ENCODE assay signal across 22 mouse cellular contexts in genomic region chr6:88544241-88544640, GRCm38 (mm10). TPM values are rescaled to one million over a fixed set of nuclear protein-coding genes. Genes with fewer than 3 reads are reported as not detected.
A peak's percentile ranks its signal among the peaks of the same experiment; 100 is the strongest.
DNase-seq lines count a peak whose midpoint lies in the region; ATAC-seq and TF ChIP-seq lines count a peak whose summit lies in the region.
"Had no signal": no experiment of that assay in that cellular context is flagged by ENCODE, and none has a peak within 500 bp of the region (broad histone marks: within the 10 kb centered on the region; RNA-seq: fewer than 3 reads in every experiment).

No protein-coding gene starts in this region.

- H3K9me3 ChIP-seq in forebrain, embryonic 13.5 days (replicated peaks): no peaks in the 10 kb centered on the region
- no peaks in the 10 kb centered on the region for H3K9me3 ChIP-seq in forebrain, postnatal 0 days (ENCODE audit: low read length)
- no peaks in the 10 kb centered on the region for H3K9me3 ChIP-seq in hindbrain, embryonic 10.5 days
- no peaks in the 10 kb centered on the region for H3K9me3 ChIP-seq in hindbrain, postnatal 0 days (ENCODE audit: low read length)
- no peaks in the 10 kb centered on the region for H3K9me3 ChIP-seq in midbrain, embryonic 12.5 days
- H3K9me3 ChIP-seq in midbrain, embryonic 10.5 days (replicated peaks): no peaks in the 10 kb centered on the region
- H3K9me3 ChIP-seq in limb, embryonic 10.5 days (replicated peaks): no peaks in the 10 kb centered on the region
- H3K9me3 ChIP-seq: embryonic facial prominence, embryonic 12.5 days; forebrain, embryonic 12.5 days; heart, embryonic 13.5 days had no signal

- 85% methylated on average over 3 of the region's 3 CpGs for WGBS in forebrain, embryonic 13.5 days
- WGBS in forebrain, postnatal 0 days: 83% methylated on average over 3 of the region's 3 CpGs
- WGBS in hindbrain, embryonic 10.5 days: 85% methylated on average over 3 of the region's 3 CpGs
- 84% methylated on average over 3 of the region's 3 CpGs for WGBS in hindbrain, postnatal 0 days
- 86% methylated on average over 3 of the region's 3 CpGs for WGBS in midbrain, embryonic 12.5 days
- 77% methylated on average over 3 of the region's 3 CpGs for WGBS in midbrain, embryonic 10.5 days
- WGBS in limb, embryonic 10.5 days: 85% methylated on average over 3 of the region's 3 CpGs

- peak overlapping the region; percentile 11; the same call in 1 of the 2 replicates for H3K27ac ChIP-seq in forebrain, embryonic 13.5 days
- no peak overlapping the region for H3K27ac ChIP-seq in forebrain, postnatal 0 days (ENCODE audit: low read depth, low read length)
- peak overlapping the region; percentile 86; the same call in 1 of the 2 replicates for H3K27ac ChIP-seq in hindbrain, embryonic 10.5 days
- H3K27ac ChIP-seq in hindbrain, postnatal 0 days: no peak overlapping the region
- H3K27ac ChIP-seq in midbrain, embryonic 12.5 days (replicated peaks): peak overlapping the region; percentile 78; the same call in 1 of the 2 replicates
- no peak overlapping the region for H3K27ac ChIP-seq in midbrain, embryonic 10.5 days (replicated peaks)
- no peak overlapping the region for H3K27ac ChIP-seq in limb, embryonic 10.5 days
- H3K27ac ChIP-seq: embryonic facial prominence, embryonic 12.5 days; forebrain, embryonic 12.5 days; heart, embryonic 13.5 days had no signal

- H3K4me2 ChIP-seq in forebrain, embryonic 13.5 days: no peak overlapping the region
- no peak overlapping the region for H3K4me2 ChIP-seq in forebrain, postnatal 0 days (ENCODE audit: low read depth)
- H3K4me2 ChIP-seq in hindbrain, postnatal 0 days (ENCODE audit: low read depth, low read length): no peak overlapping the region
- no peak overlapping the region for H3K4me2 ChIP-seq in midbrain, embryonic 12.5 days (replicated peaks)
- H3K4me2 ChIP-seq: embryonic facial prominence, embryonic 12.5 days; forebrain, embryonic 12.5 days; heart, embryonic 13.5 days had no signal

- peaks cover 36% of the 10 kb centered on the region for H3K27me3 ChIP-seq in forebrain, embryonic 13.5 days
- H3K27me3 ChIP-seq in forebrain, postnatal 0 days (ENCODE audit: insufficient read depth, low read length): peaks cover 5% of the 10 kb centered on the region; the same call in 1 of the 2 replicates
- H3K27me3 ChIP-seq in hindbrain, embryonic 10.5 days (ENCODE audit: insufficient read depth, poor library complexity, severe bottlenecking): peaks cover 43% of the 10 kb centered on the region
- H3K27me3 ChIP-seq in hindbrain, postnatal 0 days (ENCODE audit: insufficient read depth, low read length): no peaks in the 10 kb centered on the region
- H3K27me3 ChIP-seq in midbrain, embryonic 12.5 days: peaks cover 45% of the 10 kb centered on the region
- peaks cover 39% of the 10 kb centered on the region for H3K27me3 ChIP-seq in midbrain, embryonic 10.5 days (ENCODE audit: low read depth, poor library complexity, severe bottlenecking)
- H3K27me3 ChIP-seq in limb, embryonic 10.5 days (ENCODE audit: low read depth, poor library complexity, severe bottlenecking): peaks cover 36% of the 10 kb centered on the region

- H3K4me1 ChIP-seq in forebrain, embryonic 13.5 days: peaks cover 6% of the 10 kb centered on the region; the same call in 1 of the 2 replicates
- no peaks in the 10 kb centered on the region for H3K4me1 ChIP-seq in forebrain, postnatal 0 days (ENCODE audit: insufficient read depth)
- H3K4me1 ChIP-seq in hindbrain, embryonic 10.5 days (replicated peaks): peaks cover 27% of the 10 kb centered on the region
- 0 out of 2 replicates have a peak, but pooled peaks cover 10% of the 10 kb centered on the region for H3K4me1 ChIP-seq in hindbrain, postnatal 0 days (ENCODE audit: insufficient read depth, low read length)
- H3K4me1 ChIP-seq in midbrain, embryonic 12.5 days: peaks cover 11% of the 10 kb centered on the region
- peaks cover 16% of the 10 kb centered on the region for H3K4me1 ChIP-seq in midbrain, embryonic 10.5 days
- no peaks in the 10 kb centered on the region for H3K4me1 ChIP-seq in limb, embryonic 10.5 days
- H3K4me1 ChIP-seq: embryonic facial prominence, embryonic 12.5 days had no signal

- no peak overlapping the region for H3K9ac ChIP-seq in forebrain, embryonic 13.5 days
- no peak overlapping the region for H3K9ac ChIP-seq in forebrain, postnatal 0 days
- no peak overlapping the region for H3K9ac ChIP-seq in hindbrain, postnatal 0 days (replicated peaks; ENCODE audit: low read length)
- H3K9ac ChIP-seq in midbrain, embryonic 12.5 days (replicated peaks): no peak overlapping the region
- H3K9ac ChIP-seq: embryonic facial prominence, embryonic 12.5 days; forebrain, embryonic 12.5 days; heart, embryonic 13.5 days had no signal

- no peak for DNase-seq in forebrain, postnatal 0 days
- no peak for DNase-seq in hindbrain, embryonic 10.5 days (ENCODE audit: low spot score)
- DNase-seq in hindbrain, postnatal 0 days (ENCODE audit: low spot score): no peak
- no peak for DNase-seq in midbrain, embryonic 10.5 days (ENCODE audit: low spot score)
- DNase-seq in limb, embryonic 10.5 days (ENCODE audit: low spot score): peak; percentile 13
- no peak for DNase-seq in T-cell, adult 2 months (ENCODE audit: low spot score)
- DNase-seq: adrenal gland, postnatal 14 days; B cell, adult 2 months; cerebellum, adult 11-12 months; cerebellum, adult 9-10 months; cerebellum, postnatal 25 days; gastrocnemius, postnatal 36 days; heart, adult 18-20 months; heart, postnatal 36 days had no signal

- no peak for ATAC-seq in forebrain, embryonic 13.5 days
- ATAC-seq in forebrain, postnatal 0 days: no peak
- ATAC-seq in hindbrain, postnatal 0 days: no peak
- ATAC-seq in midbrain, embryonic 12.5 days (ENCODE audit: low FRiP score, low read depth): no peak
- ATAC-seq: activated CD4-positive, CD25-positive, alpha-beta regulatory T cell, adult 4 months; CD4-positive, CD25-positive, alpha-beta regulatory T cell, adult 4 months; intestine, embryonic 16.5 days had no signal

- TF ChIP-seq CTCF in forebrain, postnatal 0 days (IDR thresholded peaks at IDR 0.05; ENCODE audit: low read depth): no peak
- TF ChIP-seq CTCF in hindbrain, postnatal 0 days (IDR thresholded peaks at IDR 0.05; ENCODE audit: low read depth): no peak

- no peak overlapping the region for H3K4me3 ChIP-seq in forebrain, embryonic 13.5 days
- no peak overlapping the region for H3K4me3 ChIP-seq in forebrain, postnatal 0 days (ENCODE audit: low read depth, low read length)
- H3K4me3 ChIP-seq in hindbrain, embryonic 10.5 days: no peak overlapping the region
- H3K4me3 ChIP-seq in hindbrain, postnatal 0 days (ENCODE audit: low read length): no peak overlapping the region
- H3K4me3 ChIP-seq in midbrain, embryonic 12.5 days: no peak overlapping the region
- H3K4me3 ChIP-seq in midbrain, embryonic 10.5 days: no peak overlapping the region
- H3K4me3 ChIP-seq in limb, embryonic 10.5 days: no peak overlapping the region
- H3K4me3 ChIP-seq: embryonic facial prominence, embryonic 12.5 days; forebrain, embryonic 12.5 days; heart, embryonic 13.5 days had no signal

- no peaks in the 10 kb centered on the region for H3K36me3 ChIP-seq in forebrain, embryonic 13.5 days (ENCODE audit: poor library complexity, severe bottlenecking)
- H3K36me3 ChIP-seq in forebrain, postnatal 0 days (ENCODE audit: insufficient read depth): no peaks in the 10 kb centered on the region
- no peaks in the 10 kb centered on the region for H3K36me3 ChIP-seq in hindbrain, embryonic 10.5 days
- H3K36me3 ChIP-seq in hindbrain, postnatal 0 days (ENCODE audit: insufficient read depth, low read length): no peaks in the 10 kb centered on the region
- H3K36me3 ChIP-seq in midbrain, embryonic 12.5 days: no peaks in the 10 kb centered on the region
- H3K36me3 ChIP-seq in midbrain, embryonic 10.5 days: no peaks in the 10 kb centered on the region
- H3K36me3 ChIP-seq in limb, embryonic 10.5 days: no peaks in the 10 kb centered on the region
- H3K36me3 ChIP-seq: embryonic facial prominence, embryonic 12.5 days; forebrain, embryonic 12.5 days; heart, embryonic 13.5 days had no signal

RNA-seq across cellular contexts. Expression of gene Sec61a1, which starts 25.5 kb away (rescaled TPM):
- polyA plus RNA-seq in forebrain, embryonic 13.5 days (2015; fragmentation: Nextera tagmentation; extraction: Ambion mirVana): 153 and 170 TPM in 2 replicates
- 150 and 191 TPM in 2 replicates for total RNA-seq in forebrain, postnatal 0 days (2014; rRNA removed)
- polyA plus RNA-seq in forebrain, postnatal 0 days (2015; fragmentation: Nextera tagmentation; extraction: Ambion mirVana): 118 and 125 TPM in 2 replicates
- polyA plus RNA-seq in hindbrain, embryonic 10.5 days (2016; fragmentation: Nextera tagmentation; extraction: Ambion mirVana): 206 and 228 TPM in 2 replicates
- total RNA-seq in hindbrain, postnatal 0 days (2014; rRNA removed): 183 and 201 TPM in 2 replicates
- 129 and 133 TPM in 2 replicates for polyA plus RNA-seq in hindbrain, postnatal 0 days (2015; fragmentation: Nextera tagmentation; extraction: Ambion mirVana)
- polyA plus RNA-seq in midbrain, embryonic 12.5 days (2016; fragmentation: Nextera tagmentation; extraction: Ambion mirVana): 195 and 202 TPM in 2 replicates
- 208 and 215 TPM in 2 replicates for polyA plus RNA-seq in midbrain, embryonic 10.5 days (2016; fragmentation: Nextera tagmentation; extraction: Ambion mirVana)
- polyA plus RNA-seq in limb, embryonic 10.5 days (2016; fragmentation: Nextera tagmentation; extraction: Ambion mirVana): 231 and 238 TPM in 2 replicates

Comparison
In these comparisons a context has a peak if more than half of its experiments do, and no peak if none do; other contexts are left out.
1. H3K27ac ChIP-seq: peak in forebrain, embryonic 13.5 days (single experiment), hindbrain, embryonic 10.5 days (single experiment) and midbrain, embryonic 12.5 days (single experiment); none in forebrain, postnatal 0 days (single experiment), hindbrain, postnatal 0 days (single experiment), midbrain, embryonic 10.5 days (single experiment) and limb, embryonic 10.5 days (single experiment).